Mouse (Mus musculus) myocyte (in vitro differentiated cells): ENCODE results near the gene Slc17a5. TPM values are rescaled to one million over a fixed set of nuclear protein-coding genes. Genes with fewer than 3 reads are reported as not detected.
A peak's percentile ranks its signal among the peaks of the same experiment; 100 is the strongest.

Experiments
- H3K27me3 ChIP-seq: one replicate; pipeline ENCODE4 v1.6.1; 2011; ENCODE audit not compliant: control insufficient read depth, insufficient read depth, insufficient read length
- H3K36me3 ChIP-seq: one replicate; pipeline ENCODE4 v1.6.1; 2011; ENCODE audit not compliant: control insufficient read depth, insufficient read depth
- H3K4me2 ChIP-seq: one replicate; pipeline ENCODE4 v1.6.1; 2011; ENCODE audit warnings: low read depth, control low read depth
- H3K4me3 ChIP-seq: one replicate; pipeline ENCODE4 v1.5.1; 2011; ENCODE audit warnings: mild to moderate bottlenecking, control low read depth, moderate library complexity
- H3K79me2 ChIP-seq: one replicate; pipeline ENCODE4 v1.6.1; 2011; ENCODE audit not compliant: control insufficient read depth, insufficient read depth
- H3ac ChIP-seq: one replicate; pipeline ENCODE4 v1.6.1; 2011; ENCODE audit not compliant: control insufficient read depth, insufficient read length
- CEBPB ChIP-seq: IDR thresholded peaks from 2 replicates; pipeline ENCODE4 v1.6.1; 2011; ENCODE audit warnings: mild to moderate bottlenecking, moderate library complexity; ENCODE audit not compliant: poor library complexity, insufficient read depth, severe bottlenecking
- E2F4 ChIP-seq: IDR thresholded peaks from one replicate; pipeline ENCODE4 v1.6.1; 2011; ENCODE audit warnings: mild to moderate bottlenecking, control low read depth, moderate library complexity; ENCODE audit not compliant: insufficient read depth
- MAX ChIP-seq: IDR thresholded peaks from one replicate; pipeline ENCODE4 v1.6.1; 2011; ENCODE audit warnings: low read depth, mild to moderate bottlenecking, control low read depth
- MYOD1 ChIP-seq, 3 experiments: IDR thresholded peaks; one replicate each; pipeline ENCODE4 v1.6.1; 2011; ENCODE audit warnings: control low read depth in 2 of 3, low read depth in 2 of 3, mild to moderate bottlenecking in 2 of 3, moderate library complexity in 1 of 3; ENCODE audit not compliant: insufficient read length in 2 of 3, control insufficient read depth in 1 of 3
- MYOG ChIP-seq, 3 experiments: IDR thresholded peaks; one replicate each; pipeline ENCODE4 v1.6.1; 2011; ENCODE audit warnings: control low read depth in 2 of 3, low read depth in 2 of 3, mild to moderate bottlenecking in 2 of 3; ENCODE audit not compliant: insufficient read length in 2 of 3, control insufficient read depth in 1 of 3, insufficient read depth in 1 of 3
- POLR2A ChIP-seq: IDR thresholded peaks from one replicate; pipeline ENCODE4 v1.6.1; 2011; ENCODE audit warnings: low read depth, mild to moderate bottlenecking, control low read depth, moderate library complexity; ENCODE audit not compliant: insufficient read length
- POLR2AphosphoS2 ChIP-seq: IDR thresholded peaks from one replicate; pipeline ENCODE4 v1.6.1; 2011; ENCODE audit warnings: low read depth, control low read depth; ENCODE audit not compliant: insufficient read length
- REST ChIP-seq: IDR thresholded peaks from one replicate; pipeline ENCODE4 v1.6.1; 2011; ENCODE audit warnings: mild to moderate bottlenecking, control low read depth, moderate library complexity; ENCODE audit not compliant: insufficient read depth, insufficient read length
- SRF ChIP-seq: IDR thresholded peaks from one replicate; pipeline ENCODE4 v1.6.1; 2011; ENCODE audit warnings: low read depth; ENCODE audit not compliant: control insufficient read depth, insufficient read length
- TCF12 ChIP-seq: IDR thresholded peaks from one replicate; pipeline ENCODE4 v1.6.1; 2011; ENCODE audit warnings: mild to moderate bottlenecking, control low read depth; ENCODE audit not compliant: poor library complexity, insufficient read depth, severe bottlenecking
- TCF3 ChIP-seq: IDR thresholded peaks from one replicate; pipeline ENCODE4 v1.6.1; 2011; ENCODE audit warnings: low read depth, control low read depth; ENCODE audit not compliant: insufficient read length
- USF1 ChIP-seq: IDR thresholded peaks from one replicate; pipeline ENCODE4 v1.6.1; 2011; ENCODE audit warnings: low read depth, mild to moderate bottlenecking, control low read depth, moderate library complexity
- polyA plus RNA-seq: library from polyadenylated mRNA; unstranded; fragments of >200 nt; fragmentation: generic; extraction: Trizol; gene quantifications from one replicate; pipeline ENCODE4 v1.2.1, GENCODE M21; 2012; ENCODE audit warnings: missing spikeins

Gene Slc17a5
- polyA plus RNA-seq, 1 experiment, result 4.7 TPM

DNA sequence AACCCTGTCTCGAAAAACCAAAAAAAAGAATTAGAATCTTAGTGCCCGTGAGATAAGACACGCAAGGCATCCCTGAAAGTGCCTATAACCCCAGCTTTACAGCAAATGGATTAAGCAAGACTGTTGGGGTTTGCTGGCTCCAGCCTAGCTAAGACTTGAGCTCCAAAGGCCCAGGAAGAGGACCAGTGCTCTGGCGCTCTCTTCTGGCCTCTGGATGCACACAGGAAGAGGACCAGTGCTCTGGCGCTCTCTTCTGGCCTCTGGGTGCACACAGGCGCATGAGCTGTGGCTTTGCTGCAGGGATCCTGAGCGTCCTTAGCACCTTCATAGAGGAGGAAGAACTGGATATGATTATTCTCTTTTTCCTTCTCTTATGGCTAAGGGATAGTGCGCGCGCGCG lies 40.1 kb downstream of the Slc17a5 start:
- H3K4me2 ChIP-seq, result no peak overlapping the region
- H3K4me3 ChIP-seq, result no peak overlapping the region
- TF ChIP-seq REST (no peak), SRF (no peak), POLR2A (no peak), CEBPB (no peak), MYOG (IDR thresholded peaks at IDR 0.05; ENCODE audit: control insufficient read depth in 1 of 3, insufficient read depth in 1 of 3, insufficient read length in 2 of 3, low read depth in 2 of 3) (no peak), MYOD1 (IDR thresholded peaks at IDR 0.05; ENCODE audit: control insufficient read depth in 1 of 3, insufficient read length in 2 of 3, low read depth in 2 of 3) (no peak), TCF12 (no peak), E2F4 (no peak), MAX (no peak), POLR2AphosphoS2 (no peak), USF1 (no peak), TCF3 (no peak)
- H3K79me2 ChIP-seq, result no peaks in the 10 kb centered on the region
- peaks cover 3% of the 10 kb centered on the region for H3K36me3 ChIP-seq
- no peak overlapping the region for H3ac ChIP-seq
- no peaks in the 10 kb centered on the region for H3K27me3 ChIP-seq

DNA sequence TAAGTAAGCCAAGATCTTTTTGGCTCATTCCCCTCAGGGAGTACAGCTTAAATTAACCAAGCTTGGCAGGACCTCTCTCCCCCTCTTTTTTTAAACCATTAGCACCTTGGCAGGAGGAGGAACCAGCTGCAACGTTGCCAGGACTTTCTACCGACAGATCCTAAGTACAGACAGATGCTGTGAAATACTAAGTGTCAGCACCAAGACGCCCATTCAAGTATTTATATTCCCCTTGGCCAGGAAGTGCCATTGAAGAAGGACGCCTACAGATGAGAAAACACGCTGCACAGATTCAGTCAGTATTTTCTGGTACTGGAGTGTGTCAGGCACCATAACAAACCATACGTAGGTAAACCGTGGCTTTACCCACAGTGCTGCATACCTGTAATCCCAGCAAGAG lies 40.9 kb downstream of the Slc17a5 start:
- Histone ChIP-seq H3K4me2 (no peak overlapping the region), H3K27me3 (no peaks in the 10 kb centered on the region), H3K4me3 (no peak overlapping the region), H3K36me3 (peaks cover 3% of the 10 kb centered on the region), H3ac (no peak overlapping the region), H3K79me2 (no peaks in the 10 kb centered on the region)
- no peak for TF ChIP-seq MAX
- no peak for TF ChIP-seq CEBPB
- TF ChIP-seq TCF3, result no peak
- no peak for TF ChIP-seq POLR2AphosphoS2
- TF ChIP-seq MYOD1 (IDR thresholded peaks at IDR 0.05; ENCODE audit: control insufficient read depth in 1 of 3, insufficient read length in 2 of 3, low read depth in 2 of 3), result no peak
- no peak for TF ChIP-seq REST
- no peak for TF ChIP-seq MYOG (IDR thresholded peaks at IDR 0.05; ENCODE audit: control insufficient read depth in 1 of 3, insufficient read depth in 1 of 3, insufficient read length in 2 of 3, low read depth in 2 of 3)
- no peak for TF ChIP-seq E2F4
- TF ChIP-seq POLR2A, result no peak
- no peak for TF ChIP-seq SRF
- no peak for TF ChIP-seq TCF12
- TF ChIP-seq USF1, result no peak

- no peak overlapping the region for H3K4me3 ChIP-seq
- H3K36me3 ChIP-seq, result no peaks in the 10 kb centered on the region
- H3K4me2 ChIP-seq, result no peak overlapping the region
- H3K27me3 ChIP-seq, result no peaks in the 10 kb centered on the region
- no peaks in the 10 kb centered on the region for H3K79me2 ChIP-seq
- TF ChIP-seq MAX, result no peak
- TF ChIP-seq TCF12, result no peak
- TF ChIP-seq MYOD1 (IDR thresholded peaks at IDR 0.05; ENCODE audit: control insufficient read depth in 1 of 3, insufficient read length in 2 of 3, low read depth in 2 of 3), result no peak
- TF ChIP-seq USF1, result no peak
- no peak for TF ChIP-seq TCF3
- TF ChIP-seq REST, result no peak
- TF ChIP-seq MYOG (IDR thresholded peaks at IDR 0.05; ENCODE audit: control insufficient read depth in 1 of 3, insufficient read depth in 1 of 3, insufficient read length in 2 of 3, low read depth in 2 of 3), result no peak
- no peak for TF ChIP-seq E2F4
- H3ac ChIP-seq, result no peak overlapping the region
Observed at GRCm38 (mm10) chr9:78541758-78542157, 46.1 kb downstream of the Slc17a5 start.

DNA sequence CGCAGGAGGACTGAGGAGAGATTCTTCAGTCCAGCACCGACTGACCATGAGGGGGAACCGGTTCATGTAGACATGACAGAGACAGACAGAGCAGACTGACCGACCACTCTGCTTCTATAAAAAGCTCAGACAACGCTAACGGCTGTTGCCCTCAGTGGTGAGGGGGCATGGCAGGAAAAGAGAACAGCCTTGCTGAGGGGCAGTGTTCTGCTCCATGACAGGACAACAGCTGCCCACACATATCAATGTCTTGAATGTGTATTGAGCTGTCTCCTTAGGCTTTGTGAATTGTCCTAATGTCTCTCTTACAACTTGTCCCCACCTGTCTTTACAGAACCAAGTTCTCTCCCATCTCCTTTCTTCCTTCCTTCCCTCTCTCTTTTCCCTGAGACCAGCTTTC lies 49.4 kb downstream of the Slc17a5 start:
- H3K4me2 ChIP-seq, result no peak overlapping the region

More for the DNA sequence above, 49.4 kb downstream of the Slc17a5 start:
- H3K79me2 ChIP-seq, result no peaks in the 10 kb centered on the region
- no peak overlapping the region for H3ac ChIP-seq
- no peaks in the 10 kb centered on the region for H3K36me3 ChIP-seq
- H3K4me3 ChIP-seq, result no peak overlapping the region
- TF ChIP-seq MAX (no peak), TCF12 (no peak), USF1 (no peak), POLR2A (no peak), SRF (no peak), REST (no peak), CEBPB (no peak), TCF3 (peak; percentile 39), E2F4 (no peak), MYOD1 (IDR thresholded peaks at IDR 0.05; ENCODE audit: control insufficient read depth in 1 of 3, insufficient read length in 2 of 3, low read depth in 2 of 3) (peak; percentile 58 to 99 (median 97)), MYOG (IDR thresholded peaks at IDR 0.05; ENCODE audit: control insufficient read depth in 1 of 3, insufficient read depth in 1 of 3, insufficient read length in 2 of 3, low read depth in 2 of 3) (peak; percentile 19 to 84 (median 59)), POLR2AphosphoS2 (no peak)
- no peaks in the 10 kb centered on the region for H3K27me3 ChIP-seq
